Mouse (Mus musculus): Measurements from ENCODE around the gene Ndufs1. TPM values are rescaled to one million over a fixed set of nuclear protein-coding genes. Genes with fewer than 3 reads are reported as not detected.

Gene Ndufs1
- polyA plus RNA-seq, 1 experiment from 2014 or later = 184 TPM

GRCm38 (mm10) chr1:63131766-63132165 lies 44.9 kb downstream of the Ndufs1 start:
- Histone ChIP-seq H3K4me2 (no peak overlapping the region), H3K27ac (ENCODE audit: low read depth, low read length) (no peak overlapping the region), H3K4me1 (replicated peaks; ENCODE audit: control insufficient read depth, insufficient read depth, low read length) (peaks cover 11% of the 10 kb centered on the region), H3K9me3 (ENCODE audit: control insufficient read depth, low read length) (no peaks in the 10 kb centered on the region), H3K4me3 (ENCODE audit: low read depth, low read length) (no peak overlapping the region), H3K9ac (ENCODE audit: low read depth, low read length) (no peak overlapping the region), H3K27me3 (replicated peaks; ENCODE audit: control insufficient read depth, insufficient read depth, low read length) (no peaks in the 10 kb centered on the region), H3K36me3 (ENCODE audit: control insufficient read depth, insufficient read depth, low read length) (peaks cover 4% of the 10 kb centered on the region; the same call in 1 of the 2 replicates)
- 87% methylated on average over 11 of the region's 11 CpGs for WGBS
- no peak for ATAC-seq (replicated peaks; ENCODE audit: low FRiP score)
- DNase-seq (ENCODE audit: low spot score) = no peak

GRCm38 (mm10) chr1:63130883-63131282 lies 45.8 kb downstream of the Ndufs1 start:
- peaks cover 4% of the 10 kb centered on the region; the same call in 1 of the 2 replicates for H3K36me3 ChIP-seq (ENCODE audit: control insufficient read depth, insufficient read depth, low read length)
- DNase-seq (ENCODE audit: low spot score) = no peak
- H3K4me2 ChIP-seq = peak overlapping the region; percentile 76; the same call in 1 of the 2 replicates
- H3K9ac ChIP-seq (ENCODE audit: low read depth, low read length) = no peak overlapping the region
- H3K27me3 ChIP-seq (replicated peaks; ENCODE audit: control insufficient read depth, insufficient read depth, low read length) = no peaks in the 10 kb centered on the region
- H3K27ac ChIP-seq (ENCODE audit: low read depth, low read length) = no peak overlapping the region
- no peaks in the 10 kb centered on the region for H3K9me3 ChIP-seq (ENCODE audit: control insufficient read depth, low read length)
- peaks cover 11% of the 10 kb centered on the region for H3K4me1 ChIP-seq (replicated peaks; ENCODE audit: control insufficient read depth, insufficient read depth, low read length)
- no peak overlapping the region for H3K4me3 ChIP-seq (ENCODE audit: low read depth, low read length)
- 79% methylated on average over 2 of the region's 2 CpGs for WGBS
- no peak for ATAC-seq (replicated peaks; ENCODE audit: low FRiP score)

- peak overlapping the region; percentile 33; the same call in 1 of the 2 replicates for H3K4me3 ChIP-seq (ENCODE audit: low read depth, low read length)
- peak; percentile 42 for DNase-seq (ENCODE audit: low spot score)
- no peaks in the 10 kb centered on the region for H3K9me3 ChIP-seq (ENCODE audit: control insufficient read depth, low read length)
- H3K4me1 ChIP-seq (replicated peaks; ENCODE audit: control insufficient read depth, insufficient read depth, low read length) = peaks cover 11% of the 10 kb centered on the region
- 16% methylated on average over 18 of the region's 18 CpGs for WGBS
- peak overlapping the region; percentile 67 for H3K9ac ChIP-seq (ENCODE audit: low read depth, low read length)
- peaks cover 7% of the 10 kb centered on the region; the same call in 1 of the 2 replicates for H3K36me3 ChIP-seq (ENCODE audit: control insufficient read depth, insufficient read depth, low read length)
- H3K27me3 ChIP-seq (replicated peaks; ENCODE audit: control insufficient read depth, insufficient read depth, low read length) = no peaks in the 10 kb centered on the region
- peak overlapping the region; percentile 76 for H3K4me2 ChIP-seq
- peak; percentile 69 for ATAC-seq (replicated peaks; ENCODE audit: low FRiP score)
- peak overlapping the region; percentile 55 for H3K27ac ChIP-seq (ENCODE audit: low read depth, low read length)
These were observed 46.6 kb downstream of the Ndufs1 start for GRCm38 (mm10) chr1:63129857-63130690.

GRCm38 (mm10) chr1:63129273-63129672 lies 47.4 kb downstream of the Ndufs1 start:
- DNase-seq (ENCODE audit: low spot score) = no peak
- Histone ChIP-seq H3K9me3 (ENCODE audit: control insufficient read depth, low read length) (no peaks in the 10 kb centered on the region), H3K36me3 (ENCODE audit: control insufficient read depth, insufficient read depth, low read length) (peaks cover 10% of the 10 kb centered on the region; the same call in 1 of the 2 replicates), H3K9ac (ENCODE audit: low read depth, low read length) (no peak overlapping the region), H3K4me1 (replicated peaks; ENCODE audit: control insufficient read depth, insufficient read depth, low read length) (peaks cover 11% of the 10 kb centered on the region), H3K4me2 (peak overlapping the region; percentile 76), H3K27me3 (replicated peaks; ENCODE audit: control insufficient read depth, insufficient read depth, low read length) (no peaks in the 10 kb centered on the region), H3K4me3 (ENCODE audit: low read depth, low read length) (0 out of 2 replicates have a peak overlapping the region, but pooled peaks have one; percentile 33), H3K27ac (ENCODE audit: low read depth, low read length) (no peak overlapping the region)
- WGBS = 77% methylated on average over 3 of the region's 3 CpGs
- ATAC-seq (replicated peaks; ENCODE audit: low FRiP score) = no peak

GRCm38 (mm10) chr1:63126206-63126605 lies 50.4 kb downstream of the Ndufs1 start:
- 80% methylated on average over 3 of the region's 3 CpGs for WGBS
- peaks cover 11% of the 10 kb centered on the region for H3K4me1 ChIP-seq (replicated peaks; ENCODE audit: control insufficient read depth, insufficient read depth, low read length)
- DNase-seq (ENCODE audit: low spot score) (no peak), ATAC-seq (replicated peaks; ENCODE audit: low FRiP score) (no peak)
- H3K36me3 ChIP-seq (ENCODE audit: control insufficient read depth, insufficient read depth, low read length) = peaks cover 27% of the 10 kb centered on the region
- no peaks in the 10 kb centered on the region for H3K9me3 ChIP-seq (ENCODE audit: control insufficient read depth, low read length)
- H3K4me3 ChIP-seq (ENCODE audit: low read depth, low read length) = no peak overlapping the region
- no peak overlapping the region for H3K27ac ChIP-seq (ENCODE audit: low read depth, low read length)
- H3K27me3 ChIP-seq (replicated peaks; ENCODE audit: control insufficient read depth, insufficient read depth, low read length) = no peaks in the 10 kb centered on the region
- no peak overlapping the region for H3K9ac ChIP-seq (ENCODE audit: low read depth, low read length)
- H3K4me2 ChIP-seq = no peak overlapping the region

GRCm38 (mm10) chr1:63123823-63124450 lies 52.7 kb downstream of the Ndufs1 start:
- no peaks in the 10 kb centered on the region for H3K27me3 ChIP-seq (replicated peaks; ENCODE audit: control insufficient read depth, insufficient read depth, low read length)
- H3K4me2 ChIP-seq = no peak overlapping the region
- no peaks in the 10 kb centered on the region for H3K9me3 ChIP-seq (ENCODE audit: control insufficient read depth, low read length)
- ATAC-seq (replicated peaks; ENCODE audit: low FRiP score) (peak; percentile 35), DNase-seq (ENCODE audit: low spot score) (no peak)
- no peak overlapping the region for H3K9ac ChIP-seq (ENCODE audit: low read depth, low read length)
- H3K27ac ChIP-seq (ENCODE audit: low read depth, low read length) = peak overlapping the region; percentile 70
- H3K4me3 ChIP-seq (ENCODE audit: low read depth, low read length) = no peak overlapping the region
- peaks cover under 1% of the 10 kb centered on the region for H3K4me1 ChIP-seq (replicated peaks; ENCODE audit: control insufficient read depth, insufficient read depth, low read length)
- WGBS = 67% methylated on average over 6 of the region's 6 CpGs
- H3K36me3 ChIP-seq (ENCODE audit: control insufficient read depth, insufficient read depth, low read length) = peaks cover 45% of the 10 kb centered on the region

- ATAC-seq (replicated peaks; ENCODE audit: low FRiP score) (no peak), DNase-seq (ENCODE audit: low spot score) (no peak)
- Histone ChIP-seq H3K9ac (ENCODE audit: low read depth, low read length) (no peak overlapping the region), H3K4me3 (ENCODE audit: low read depth, low read length) (no peak overlapping the region), H3K36me3 (ENCODE audit: control insufficient read depth, insufficient read depth, low read length) (peaks cover 53% of the 10 kb centered on the region), H3K9me3 (ENCODE audit: control insufficient read depth, low read length) (no peaks in the 10 kb centered on the region), H3K4me2 (no peak overlapping the region), H3K27ac (ENCODE audit: low read depth, low read length) (no peak overlapping the region), H3K4me1 (replicated peaks; ENCODE audit: control insufficient read depth, insufficient read depth, low read length) (peaks cover 4% of the 10 kb centered on the region), H3K27me3 (replicated peaks; ENCODE audit: control insufficient read depth, insufficient read depth, low read length) (no peaks in the 10 kb centered on the region)
- 81% methylated on average over 6 of the region's 6 CpGs for WGBS
These were observed 54.6 kb downstream of the Ndufs1 start for GRCm38 (mm10) chr1:63122005-63122404.

GRCm38 (mm10) chr1:63120382-63120781 lies 56.3 kb downstream of the Ndufs1 start:
- peaks cover 55% of the 10 kb centered on the region for H3K36me3 ChIP-seq (ENCODE audit: control insufficient read depth, insufficient read depth, low read length)
- H3K9me3 ChIP-seq (ENCODE audit: control insufficient read depth, low read length) = no peaks in the 10 kb centered on the region
- no peaks in the 10 kb centered on the region for H3K27me3 ChIP-seq (replicated peaks; ENCODE audit: control insufficient read depth, insufficient read depth, low read length)
- no peak overlapping the region for H3K27ac ChIP-seq (ENCODE audit: low read depth, low read length)
- no peak overlapping the region for H3K4me3 ChIP-seq (ENCODE audit: low read depth, low read length)
- WGBS = 86% methylated on average over 2 of the region's 2 CpGs
- ATAC-seq (replicated peaks; ENCODE audit: low FRiP score) (no peak), DNase-seq (ENCODE audit: low spot score) (no peak)
- no peak overlapping the region for H3K4me2 ChIP-seq
- no peak overlapping the region for H3K9ac ChIP-seq (ENCODE audit: low read depth, low read length)
- H3K4me1 ChIP-seq (replicated peaks; ENCODE audit: control insufficient read depth, insufficient read depth, low read length) = peaks cover 10% of the 10 kb centered on the region
